Mouse (Mus musculus) layer of hippocampus, adult 18-20 months (tissue): ENCODE results near the gene Cars. TPM values are rescaled to one million over a fixed set of nuclear protein-coding genes. Genes with fewer than 3 reads are reported as not detected.

Source experiments
- DNase-seq, 2 experiments: peaks; one replicate each; pipeline ENCODE4 v3.0.0; 2022; ENCODE audit warnings: low spot score in 2 of 2
- microRNA-seq, 2 experiments: library from miRNA; unstranded; fragments of <30 nt; microRNA quantifications; one replicate each; pipeline ENCODE4 v1.2.0; 2021
- total RNA-seq, 2 experiments: library from RNA; stranded (reverse); gene quantifications; 2 replicates each; pipeline ENCODE4 v1.2.3; 2021

Gene Cars
- total RNA-seq, 2 experiments from 2014 or later = 38.4 to 53.4 TPM

DNA sequence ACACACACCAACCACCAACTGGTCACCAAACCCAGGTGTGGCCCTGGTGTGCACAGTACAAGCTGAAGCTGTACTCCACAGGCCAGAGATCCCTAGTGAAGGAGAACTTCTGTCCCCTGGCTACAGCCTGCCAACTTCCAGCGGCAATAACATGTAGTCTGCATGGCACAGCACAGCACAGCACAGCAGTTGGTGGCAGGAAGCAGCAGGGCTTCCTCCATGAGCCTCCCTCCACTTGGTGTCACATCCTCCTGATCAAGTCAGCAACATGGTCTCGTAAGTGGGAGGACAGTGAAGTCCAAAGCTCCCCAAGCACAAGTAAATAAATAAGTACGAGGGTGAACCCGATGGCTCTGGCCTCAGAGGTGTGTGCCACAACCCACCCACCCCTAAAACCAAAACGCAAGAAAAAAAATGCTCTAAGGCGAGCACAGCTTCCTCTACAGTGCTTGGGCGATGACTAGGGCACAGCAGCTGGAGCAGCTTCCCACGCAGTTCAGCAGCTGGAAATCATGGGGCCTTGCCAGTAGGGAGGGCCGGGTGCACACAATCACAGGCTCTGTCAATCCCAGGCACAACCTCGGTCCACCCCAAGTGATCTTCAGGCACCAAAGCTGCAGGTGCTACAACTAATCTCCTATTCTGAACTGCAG is 86.0 kb downstream of the Cars start:
- no peak for DNase-seq

DNA sequence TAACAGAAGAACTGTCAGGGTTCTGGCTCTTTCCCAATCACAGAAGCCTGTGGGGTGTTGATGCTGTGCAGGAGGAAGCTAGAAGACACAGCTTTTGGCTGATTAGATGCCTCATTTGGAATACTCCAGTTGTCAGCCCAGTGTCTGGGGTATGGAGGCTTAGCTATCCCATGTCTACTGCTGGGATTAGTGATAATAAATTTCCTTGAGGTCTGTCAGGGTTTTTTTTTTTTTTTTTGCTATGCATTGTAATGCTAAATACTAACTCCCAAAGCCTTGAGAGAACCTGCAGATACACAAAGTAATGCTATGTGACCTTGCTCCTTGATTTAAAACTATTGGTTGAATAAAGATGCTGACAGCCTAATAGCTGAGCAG is 88.6 kb downstream of the Cars start:
- DNase-seq = no peak

DNA sequence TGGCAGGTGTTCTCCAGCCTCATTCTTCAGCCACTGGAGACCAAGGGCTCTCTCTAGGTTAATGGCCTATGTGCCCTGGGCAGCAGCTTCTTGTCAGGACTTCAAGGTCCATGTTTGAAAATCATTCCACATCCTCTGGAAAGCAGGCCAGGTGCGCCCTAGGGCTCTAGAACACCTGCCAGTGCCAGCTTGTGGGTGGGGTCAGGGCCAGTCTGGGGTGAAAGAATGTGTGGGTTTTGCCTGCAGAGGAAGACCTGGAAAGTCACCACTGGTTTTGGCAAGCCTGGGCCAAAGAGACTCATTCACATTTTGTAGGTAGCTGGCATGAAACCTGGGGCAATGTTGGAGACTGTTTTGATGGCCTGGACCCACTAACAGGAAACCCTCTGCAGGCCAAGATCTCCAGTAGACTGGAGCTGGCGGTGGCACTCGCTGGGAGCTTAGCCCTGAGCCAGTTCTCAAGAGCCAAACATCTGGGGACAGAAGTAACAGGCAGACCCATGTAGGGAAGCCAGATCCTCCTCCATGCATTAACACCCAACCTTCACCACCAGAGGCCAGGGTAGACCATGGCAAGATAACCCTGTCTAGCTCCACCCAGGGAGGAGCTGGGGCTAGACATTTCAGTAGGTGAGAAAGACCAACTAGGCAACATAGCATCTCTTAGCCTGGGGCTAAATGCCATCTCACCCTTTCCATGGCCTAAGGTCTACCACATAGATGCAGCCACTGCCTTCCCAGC is 89.1 kb downstream of the Cars start:
- DNase-seq = no peak

DNA sequence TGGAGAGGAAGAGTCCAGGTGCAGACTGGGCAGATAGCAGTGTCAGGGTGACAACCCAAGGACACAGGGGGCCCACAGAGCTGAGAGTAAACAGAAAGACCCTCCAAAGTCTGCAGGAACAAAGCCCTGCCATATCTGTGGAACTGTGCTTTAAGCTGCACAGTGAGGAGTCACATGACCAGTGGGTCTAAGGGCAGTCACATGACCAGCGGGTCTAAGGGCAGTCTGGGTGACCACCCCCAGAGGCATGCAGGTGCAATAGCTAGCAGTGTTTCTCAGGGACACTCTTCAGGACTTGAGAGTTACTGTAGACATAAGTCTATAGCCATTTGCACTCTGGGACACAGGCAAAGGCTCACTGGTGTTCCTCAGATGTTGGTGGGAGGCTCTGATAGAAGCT is 90.3 kb downstream of the Cars start:
- DNase-seq = no peak

Small RNA genes lying within 50 kb of the gene (microRNA-seq; reads per million reads assigned to microRNA genes)
- 0.20 to 0.25 reads per million in 2 experiments for gene Mir7064

Other genes starting within 250 kb of the Cars start
- gene Cdkn1c, start 139.0 kb downstream of the Cars start, total RNA-seq = 1 to 10 TPM; 4.6 to 7.4 TPM
- gene Slc22a18, start 126.4 kb downstream of the Cars start, total RNA-seq = under 1 TPM; 0.23 to 0.67 TPM
- not detected for gene Phlda2, start 96.9 kb downstream of the Cars start, total RNA-seq
- 100 to 1,000 TPM; 123 to 136 TPM for gene Nap1l4, start 51.0 kb downstream of the Cars start, total RNA-seq
- under 1 TPM in 1 of 2 experiments, not detected in 1; 0.13 TPM for gene Tnfrsf26, start 28.6 kb upstream of the Cars start, total RNA-seq
- gene Tnfrsf22, start 49.6 kb upstream of the Cars start, total RNA-seq = 1 to 10 TPM; 1.4 to 2.4 TPM
- gene Tnfrsf23, start 85.8 kb upstream of the Cars start, total RNA-seq = under 1 TPM; 0.71 to 0.92 TPM
- 10 to 100 TPM; 19.3 to 22.1 TPM for gene Osbpl5, start 156.9 kb upstream of the Cars start, total RNA-seq
- gene Mrgprg, start 166.9 kb upstream of the Cars start, total RNA-seq = not detected
- gene Mrgpre, start 184.4 kb upstream of the Cars start, total RNA-seq = 1 to 10 TPM; 5.4 to 6.9 TPM
- 1 to 10 TPM; 6.4 to 6.8 TPM for gene Nadsyn1, start 222.8 kb upstream of the Cars start, total RNA-seq
- gene Dhcr7, start 223.1 kb upstream of the Cars start, total RNA-seq = 10 to 100 TPM; 34.3 to 36.9 TPM